Mouse (Mus musculus): ENCODE measurements at regions not wholly inside any gene's neighbourhood (a gene's known extent, or its start where the extent isn't known, plus 50 kb on each side); places are given as distances from the start of the nearest gene placed in this dataset.

- WGBS = 37% methylated on average over 5 of the region's 5 CpGs
These were observed 122.9 kb upstream of the Nrp1 start for GRCm38 (mm10) chr8:128235527-128235926.

GRCm38 (mm10) chr8:128236097-128236496 lies 122.3 kb upstream of the Nrp1 start:
- Histone ChIP-seq H3K27me3 (replicated peaks; ENCODE audit: control insufficient read depth, insufficient read depth, low read length) (no peaks in the 10 kb centered on the region), H3K4me1 (replicated peaks; ENCODE audit: control insufficient read depth, insufficient read depth, low read length) (peaks cover 11% of the 10 kb centered on the region), H3K36me3 (ENCODE audit: control insufficient read depth, insufficient read depth, low read length) (no peaks in the 10 kb centered on the region), H3K4me3 (ENCODE audit: low read depth, low read length) (no peak overlapping the region), H3K9ac (ENCODE audit: low read length) (no peak overlapping the region), H3K27ac (ENCODE audit: low read depth) (no peak overlapping the region), H3K9me3 (ENCODE audit: control insufficient read depth, low read length) (no peaks in the 10 kb centered on the region), H3K4me2 (ENCODE audit: low read length) (no peak overlapping the region)
- DNase-seq (ENCODE audit: low spot score) (no peak), ATAC-seq (replicated peaks; ENCODE audit: low FRiP score, low TSS enrichment, low read depth) (no peak)
- 86% methylated on average over 2 of the region's 2 CpGs for WGBS

More at GRCm38 (mm10) chr8:128235527-128235926, 122.9 kb upstream of the Nrp1 start:
- Histone ChIP-seq H3K27me3 (replicated peaks; ENCODE audit: control insufficient read depth, insufficient read depth, low read length) (no peaks in the 10 kb centered on the region), H3K36me3 (ENCODE audit: control insufficient read depth, insufficient read depth, low read length) (no peaks in the 10 kb centered on the region), H3K4me1 (replicated peaks; ENCODE audit: control insufficient read depth, insufficient read depth, low read length) (peaks cover 11% of the 10 kb centered on the region), H3K4me2 (ENCODE audit: low read length) (no peak overlapping the region), H3K9ac (ENCODE audit: low read length) (no peak overlapping the region), H3K9me3 (ENCODE audit: control insufficient read depth, low read length) (no peaks in the 10 kb centered on the region), H3K27ac (ENCODE audit: low read depth) (no peak overlapping the region), H3K4me3 (ENCODE audit: low read depth, low read length) (no peak overlapping the region)
- ATAC-seq (replicated peaks; ENCODE audit: low FRiP score, low TSS enrichment, low read depth) = no peak
- no peak for DNase-seq (ENCODE audit: low spot score)

GRCm38 (mm10) chr8:128238948-128239347 lies 119.5 kb upstream of the Nrp1 start:
- H3K4me2 ChIP-seq (ENCODE audit: low read length) = no peak overlapping the region
- DNase-seq (ENCODE audit: low spot score) (no peak), ATAC-seq (replicated peaks; ENCODE audit: low FRiP score, low TSS enrichment, low read depth) (no peak)
- no peaks in the 10 kb centered on the region for H3K36me3 ChIP-seq (ENCODE audit: control insufficient read depth, insufficient read depth, low read length)
- peaks cover 6% of the 10 kb centered on the region; the same call in 1 of the 2 replicates for H3K4me1 ChIP-seq (replicated peaks; ENCODE audit: control insufficient read depth, insufficient read depth, low read length)
- H3K9ac ChIP-seq (ENCODE audit: low read length) = no peak overlapping the region
- H3K27ac ChIP-seq (ENCODE audit: low read depth) = no peak overlapping the region
- WGBS = 92% methylated on average over 2 of the region's 2 CpGs
- no peak overlapping the region for H3K4me3 ChIP-seq (ENCODE audit: low read depth, low read length)
- no peaks in the 10 kb centered on the region for H3K9me3 ChIP-seq (ENCODE audit: control insufficient read depth, low read length)
- H3K27me3 ChIP-seq (replicated peaks; ENCODE audit: control insufficient read depth, insufficient read depth, low read length) = no peaks in the 10 kb centered on the region

- Histone ChIP-seq H3K36me3 (ENCODE audit: control insufficient read depth, insufficient read depth, low read length) (no peaks in the 10 kb centered on the region), H3K4me3 (ENCODE audit: low read depth, low read length) (no peak overlapping the region), H3K27ac (ENCODE audit: low read depth) (no peak overlapping the region), H3K9ac (ENCODE audit: low read length) (no peak overlapping the region), H3K9me3 (ENCODE audit: control insufficient read depth, low read length) (no peaks in the 10 kb centered on the region), H3K4me2 (ENCODE audit: low read length) (no peak overlapping the region), H3K27me3 (replicated peaks; ENCODE audit: control insufficient read depth, insufficient read depth, low read length) (no peaks in the 10 kb centered on the region), H3K4me1 (replicated peaks; ENCODE audit: control insufficient read depth, insufficient read depth, low read length) (peaks cover 3% of the 10 kb centered on the region; the same call in 1 of the 2 replicates)
- WGBS = 42% methylated on average over 1 of the region's 1 CpGs
- DNase-seq (ENCODE audit: low spot score) (no peak), ATAC-seq (replicated peaks; ENCODE audit: low FRiP score, low TSS enrichment, low read depth) (no peak)
These were observed 118.6 kb upstream of the Nrp1 start for GRCm38 (mm10) chr8:128239783-128240182.

- WGBS = 86% methylated on average over 1 of the region's 1 CpGs
- Histone ChIP-seq H3K36me3 (ENCODE audit: control insufficient read depth, insufficient read depth, low read length) (no peaks in the 10 kb centered on the region), H3K4me1 (replicated peaks; ENCODE audit: control insufficient read depth, insufficient read depth, low read length) (no peaks in the 10 kb centered on the region), H3K27ac (ENCODE audit: low read depth) (no peak overlapping the region), H3K9ac (ENCODE audit: low read length) (no peak overlapping the region), H3K9me3 (ENCODE audit: control insufficient read depth, low read length) (no peaks in the 10 kb centered on the region), H3K4me3 (ENCODE audit: low read depth, low read length) (no peak overlapping the region), H3K27me3 (replicated peaks; ENCODE audit: control insufficient read depth, insufficient read depth, low read length) (no peaks in the 10 kb centered on the region), H3K4me2 (ENCODE audit: low read length) (no peak overlapping the region)
- DNase-seq (ENCODE audit: low spot score) (no peak), ATAC-seq (replicated peaks; ENCODE audit: low FRiP score, low TSS enrichment, low read depth) (no peak)
These were observed 117.2 kb upstream of the Nrp1 start for GRCm38 (mm10) chr8:128241200-128241599.

GRCm38 (mm10) chr8:128242465-128243251 lies 115.7 kb upstream of the Nrp1 start:
- Histone ChIP-seq H3K4me3 (ENCODE audit: low read depth, low read length) (no peak overlapping the region), H3K9me3 (ENCODE audit: control insufficient read depth, low read length) (no peaks in the 10 kb centered on the region), H3K4me2 (ENCODE audit: low read length) (no peak overlapping the region), H3K4me1 (replicated peaks; ENCODE audit: control insufficient read depth, insufficient read depth, low read length) (no peaks in the 10 kb centered on the region), H3K36me3 (ENCODE audit: control insufficient read depth, insufficient read depth, low read length) (no peaks in the 10 kb centered on the region), H3K27me3 (replicated peaks; ENCODE audit: control insufficient read depth, insufficient read depth, low read length) (no peaks in the 10 kb centered on the region), H3K9ac (ENCODE audit: low read length) (no peak overlapping the region), H3K27ac (ENCODE audit: low read depth) (no peak overlapping the region)
- 90% methylated on average over 3 of the region's 3 CpGs for WGBS
- ATAC-seq (replicated peaks; ENCODE audit: low FRiP score, low TSS enrichment, low read depth) (no peak), DNase-seq (ENCODE audit: low spot score) (no peak)

- Histone ChIP-seq H3K36me3 (ENCODE audit: control insufficient read depth, insufficient read depth, low read length) (no peaks in the 10 kb centered on the region), H3K9me3 (ENCODE audit: control insufficient read depth, low read length) (no peaks in the 10 kb centered on the region), H3K9ac (ENCODE audit: low read length) (no peak overlapping the region), H3K4me2 (ENCODE audit: low read length) (no peak overlapping the region), H3K4me3 (ENCODE audit: low read depth, low read length) (no peak overlapping the region), H3K27ac (ENCODE audit: low read depth) (no peak overlapping the region), H3K27me3 (replicated peaks; ENCODE audit: control insufficient read depth, insufficient read depth, low read length) (no peaks in the 10 kb centered on the region), H3K4me1 (replicated peaks; ENCODE audit: control insufficient read depth, insufficient read depth, low read length) (0 out of 2 replicates have a peak, but pooled peaks cover 3% of the 10 kb centered on the region)
- DNase-seq (ENCODE audit: low spot score) = no peak
- 22% methylated on average over 2 of the region's 2 CpGs for WGBS
- no peak for ATAC-seq (replicated peaks; ENCODE audit: low FRiP score, low TSS enrichment, low read depth)
These were observed 106.7 kb upstream of the Nrp1 start for GRCm38 (mm10) chr8:128251723-128252122.

GRCm38 (mm10) chr8:128260836-128261235 lies 97.6 kb upstream of the Nrp1 start:
- no peak for ATAC-seq (replicated peaks; ENCODE audit: low FRiP score, low TSS enrichment, low read depth)
- H3K36me3 ChIP-seq (ENCODE audit: control insufficient read depth, insufficient read depth, low read length) = no peaks in the 10 kb centered on the region

GRCm38 (mm10) chr8:128261367-128261766 lies 97.0 kb upstream of the Nrp1 start:
- ATAC-seq (replicated peaks; ENCODE audit: low FRiP score, low TSS enrichment, low read depth) (no peak), DNase-seq (ENCODE audit: low spot score) (no peak)
- Histone ChIP-seq H3K27me3 (replicated peaks; ENCODE audit: control insufficient read depth, insufficient read depth, low read length) (no peaks in the 10 kb centered on the region), H3K9ac (ENCODE audit: low read length) (no peak overlapping the region), H3K27ac (ENCODE audit: low read depth) (no peak overlapping the region), H3K4me1 (replicated peaks; ENCODE audit: control insufficient read depth, insufficient read depth, low read length) (peaks cover 14% of the 10 kb centered on the region), H3K4me2 (ENCODE audit: low read length) (no peak overlapping the region), H3K36me3 (ENCODE audit: control insufficient read depth, insufficient read depth, low read length) (no peaks in the 10 kb centered on the region), H3K4me3 (ENCODE audit: low read depth, low read length) (no peak overlapping the region), H3K9me3 (ENCODE audit: control insufficient read depth, low read length) (no peaks in the 10 kb centered on the region)
- WGBS = 90% methylated on average over 3 of the region's 3 CpGs

More at GRCm38 (mm10) chr8:128260836-128261235, 97.6 kb upstream of the Nrp1 start:
- 86% methylated on average over 3 of the region's 3 CpGs for WGBS
- H3K27ac ChIP-seq (ENCODE audit: low read depth) = no peak overlapping the region
- no peaks in the 10 kb centered on the region for H3K9me3 ChIP-seq (ENCODE audit: control insufficient read depth, low read length)
- no peak for DNase-seq (ENCODE audit: low spot score)
- peaks cover 14% of the 10 kb centered on the region for H3K4me1 ChIP-seq (replicated peaks; ENCODE audit: control insufficient read depth, insufficient read depth, low read length)
- no peak overlapping the region for H3K4me3 ChIP-seq (ENCODE audit: low read depth, low read length)
- H3K4me2 ChIP-seq (ENCODE audit: low read length) = no peak overlapping the region
- no peaks in the 10 kb centered on the region for H3K27me3 ChIP-seq (replicated peaks; ENCODE audit: control insufficient read depth, insufficient read depth, low read length)
- H3K9ac ChIP-seq (ENCODE audit: low read length) = no peak overlapping the region
